Mouse (Mus musculus) stomach, adult 2 months (tissue): Measurements from ENCODE around the gene Pigh. TPM values are rescaled to one million over a fixed set of nuclear protein-coding genes. Genes with fewer than 3 reads are reported as not detected.

Experiments used
- polyA plus RNA-seq: library from polyadenylated mRNA; depleted of rRNA; stranded (reverse); fragments of >200 nt; gene quantifications from 2 replicates; pipeline ENCODE4 v1.2.3, GENCODE M21; 2012; rRNA removed

Pigh gene
- 5.3 and 5.7 TPM in 2 replicates for polyA plus RNA-seq

GRCm38 (mm10) chr12:79089182-79089812 lies at the start of gene Pigh:
Gene Pigh, minus strand, starts transcription at chr12:79089651.

GRCm38 (mm10) chr12:79130299-79131177 lies 41.1 kb upstream of the Pigh start, which contains the start of gene Arg2:
Gene Arg2, plus strand, starts transcription at chr12:79130777.

Other genes starting within 250 kb of the Pigh start
- 1.1 and 2.6 TPM in 2 replicates for gene Atp6v1d, start 228.0 kb downstream of the Pigh start, polyA plus RNA-seq
- gene Eif2s1, start 227.8 kb downstream of the Pigh start, polyA plus RNA-seq, result 1.9 and 2.5 TPM in 2 replicates
- 4.8 and 5.6 TPM in 2 replicates for gene Plek2, start 182.7 kb downstream of the Pigh start, polyA plus RNA-seq
- 2.9 and 3.3 TPM in 2 replicates for gene Tmem229b, start 82.0 kb downstream of the Pigh start, polyA plus RNA-seq
- 7.3 and 7.9 TPM in 2 replicates for gene Plekhh1, start 60.5 kb downstream of the Pigh start, polyA plus RNA-seq
- gene Arg2, start 41.1 kb upstream of the Pigh start, polyA plus RNA-seq, result 0.08 and 0.41 TPM in 2 replicates
- 12.8 and 22.2 TPM in 2 replicates for gene Vti1b, start 83.0 kb upstream of the Pigh start, polyA plus RNA-seq
- gene Rdh11, start 102.6 kb upstream of the Pigh start, polyA plus RNA-seq, result 1.7 and 3.6 TPM in 2 replicates
- gene Rdh12, start 119.3 kb upstream of the Pigh start, polyA plus RNA-seq, result 9.1 and 13.4 TPM in 2 replicates
- 2.7 and 5.0 TPM in 2 replicates for gene Zfyve26, start 206.7 kb upstream of the Pigh start, polyA plus RNA-seq
- 0.05 and 0.13 TPM in 2 replicates for gene Rad51b, start 207.6 kb upstream of the Pigh start, polyA plus RNA-seq